Mouse (Mus musculus): ENCODE data around the gene Gpc6.

Gpc6 gene

GRCm38 (mm10) chr14:117061527-117061926, 136.4 kb downstream of the Gpc6 start:
- DNase-seq (ENCODE audit: low spot score), result no peak

GRCm38 (mm10) chr14:117068179-117068578, 143.1 kb downstream of the Gpc6 start:
- no peak for DNase-seq (ENCODE audit: low spot score)

- no peak for DNase-seq (ENCODE audit: low spot score)
Observed at GRCm38 (mm10) chr14:117070470-117071085, 145.5 kb downstream of the Gpc6 start.

GRCm38 (mm10) chr14:117093586-117093985, 168.5 kb downstream of the Gpc6 start:
- no peak for DNase-seq (ENCODE audit: low spot score)

GRCm38 (mm10) chr14:117106900-117107299, 181.8 kb downstream of the Gpc6 start:
- no peak for DNase-seq (ENCODE audit: low spot score)

- no peak for DNase-seq (ENCODE audit: low spot score)
Observed at GRCm38 (mm10) chr14:117113153-117113552, 188.0 kb downstream of the Gpc6 start.

- no peak for DNase-seq (ENCODE audit: low spot score)
Observed at GRCm38 (mm10) chr14:117122036-117122435, 196.9 kb downstream of the Gpc6 start.

GRCm38 (mm10) chr14:117130334-117130733, 205.2 kb downstream of the Gpc6 start:
- no peak for DNase-seq (ENCODE audit: low spot score)

- DNase-seq (ENCODE audit: low spot score), result no peak
Observed at GRCm38 (mm10) chr14:117131324-117131723, 206.2 kb downstream of the Gpc6 start.

- no peak for DNase-seq (ENCODE audit: low spot score)
Observed at GRCm38 (mm10) chr14:117141077-117141848, 216.1 kb downstream of the Gpc6 start.

GRCm38 (mm10) chr14:117146089-117146488, 221.0 kb downstream of the Gpc6 start:
- no peak for DNase-seq (ENCODE audit: low spot score)

- DNase-seq (ENCODE audit: low spot score), result no peak
Observed at GRCm38 (mm10) chr14:117146665-117147064, 221.6 kb downstream of the Gpc6 start.

- no peak for DNase-seq (ENCODE audit: low spot score)
Observed at GRCm38 (mm10) chr14:117151621-117152020, 226.5 kb downstream of the Gpc6 start.

GRCm38 (mm10) chr14:117155884-117156465, 230.9 kb downstream of the Gpc6 start:
- DNase-seq (ENCODE audit: low spot score), result no peak

- no peak for DNase-seq (ENCODE audit: low spot score)
Observed at GRCm38 (mm10) chr14:117157426-117157825, 232.3 kb downstream of the Gpc6 start.

- DNase-seq (ENCODE audit: low spot score), result no peak
Observed at GRCm38 (mm10) chr14:117166350-117166749, 241.2 kb downstream of the Gpc6 start.

- DNase-seq (ENCODE audit: low spot score), result no peak
Observed at GRCm38 (mm10) chr14:117193364-117193763, 268.2 kb downstream of the Gpc6 start.

- peak; percentile 37 for DNase-seq (ENCODE audit: low spot score)
Observed at GRCm38 (mm10) chr14:117202012-117202411, 276.9 kb downstream of the Gpc6 start.

- DNase-seq (ENCODE audit: low spot score), result no peak
Observed at GRCm38 (mm10) chr14:117203960-117204359, 278.8 kb downstream of the Gpc6 start.

- DNase-seq (ENCODE audit: low spot score), result no peak
Observed at GRCm38 (mm10) chr14:117214373-117214772, 289.3 kb downstream of the Gpc6 start.

- DNase-seq (ENCODE audit: low spot score), result no peak
Observed at GRCm38 (mm10) chr14:117226920-117227319, 301.8 kb downstream of the Gpc6 start.

GRCm38 (mm10) chr14:117230476-117230875, 305.4 kb downstream of the Gpc6 start:
- no peak for DNase-seq (ENCODE audit: low spot score)

GRCm38 (mm10) chr14:117238226-117238625, 313.1 kb downstream of the Gpc6 start:
- DNase-seq (ENCODE audit: low spot score), result no peak
